Mouse (Mus musculus): ENCODE data around the gene Lamb3.

- no peak for TF ChIP-seq CTCF (IDR thresholded peaks at IDR 0.05)
- TF ChIP-seq EP300 (IDR thresholded peaks at IDR 0.05) = no peak
Measured at GRCm38 (mm10) chr1:193373906-193374413, 166.5 kb downstream of the Lamb3 start.

Measured in lung, postnatal 0 days (tissue).